Mouse (Mus musculus): Measurements from ENCODE around the gene Mrpl35.

GRCm38 (mm10) chr6:71809890-71810289, 16.9 kb downstream of the Mrpl35 start:
- TF ChIP-seq CTCF (IDR thresholded peaks at IDR 0.05; ENCODE audit: low read depth): no peak
- TF ChIP-seq EP300 (optimal IDR thresholded peaks at IDR 0.05): no peak
